Mouse (Mus musculus) kidney, adult 2 months (tissue): ENCODE results near the gene Ptgir.

Experiments used
- CTCF ChIP-seq: fragments of 200-500 bp; conservative IDR thresholded peaks from 2 replicates; pipeline ENCODE4 v1.5.1; 2011; ENCODE audit warnings: low read depth, mild to moderate bottlenecking, control low read depth, low read length, moderate library complexity, mixed read lengths; ENCODE audit not compliant: insufficient read depth, insufficient read length
- POLR2A ChIP-seq: fragments of 200-500 bp; IDR thresholded peaks from one replicate; pipeline ENCODE4 v1.6.1; 2011; ENCODE audit warnings: low read depth, low read length, control low read depth

DNA sequence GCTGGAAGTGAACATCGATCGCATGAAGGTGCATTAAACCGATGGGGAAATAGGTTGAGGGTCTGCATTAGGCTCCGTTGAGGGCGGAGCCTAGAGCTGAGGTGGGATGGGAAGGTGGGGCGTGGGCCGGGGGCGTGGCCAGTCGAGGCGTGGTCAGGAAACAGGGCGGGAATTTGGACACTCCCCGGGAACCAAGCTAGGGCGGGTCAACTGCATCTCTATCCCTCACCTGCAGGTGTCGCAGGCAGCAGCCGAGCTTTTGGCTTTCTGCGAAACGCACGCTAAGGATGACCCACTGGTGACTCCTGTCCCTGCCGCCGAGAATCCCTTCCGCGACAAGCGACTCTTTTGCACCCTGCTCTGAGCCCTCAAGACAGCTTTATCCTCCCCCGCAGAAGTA is 11.3 kb upstream of the Ptgir start:
- TF ChIP-seq POLR2A: no peak
- TF ChIP-seq CTCF: peak; percentile 84
